20 mouse cellular contexts compared by ENCODE assay signal in the genomic region with DNA sequence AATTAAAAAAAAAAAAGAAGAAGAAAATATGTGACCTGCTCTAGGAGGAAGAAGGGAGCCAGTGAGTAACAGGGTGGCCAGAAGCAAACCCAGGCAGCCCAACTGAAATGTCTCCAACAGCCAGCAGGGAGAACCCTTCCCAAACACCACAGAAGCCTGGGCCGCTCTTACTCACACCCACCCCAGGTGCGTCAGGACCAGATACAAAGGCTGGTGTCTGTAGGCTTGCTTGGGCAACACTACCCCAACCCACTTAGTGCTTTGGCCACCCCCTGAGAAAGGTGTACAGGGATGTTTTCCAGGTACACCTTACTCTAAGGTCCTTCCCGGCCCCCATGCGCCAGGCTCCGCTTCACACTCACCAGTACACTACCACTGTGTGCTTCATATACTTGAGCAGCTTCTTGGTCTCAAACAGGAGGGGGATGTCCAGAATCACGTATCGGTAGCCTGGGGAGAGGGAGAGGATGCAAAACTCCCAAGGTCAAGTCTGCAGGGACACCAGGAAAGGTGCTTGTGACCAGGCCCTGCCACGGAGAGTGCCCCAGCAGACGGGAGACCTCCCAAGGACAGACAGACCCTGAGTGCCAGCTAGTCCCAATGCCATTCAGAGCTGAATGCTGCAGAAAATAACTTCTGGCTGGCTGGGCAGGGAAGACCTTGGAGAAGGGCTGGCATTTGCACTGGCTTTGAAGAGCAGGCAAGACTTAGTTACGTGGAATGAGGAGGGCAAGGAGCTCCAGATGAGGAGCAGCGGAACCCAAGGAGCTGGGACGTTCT. TPM values are rescaled to one million over a fixed set of nuclear protein-coding genes. Genes with fewer than 3 reads are reported as not detected.
DNase-seq lines count a peak whose midpoint lies in the region; ATAC-seq and TF ChIP-seq lines count a peak whose summit lies in the region.
"Had no signal": no experiment of that assay in that cellular context is flagged by ENCODE, and none has a peak within 500 bp of the region (broad histone marks: within the 10 kb centered on the region; RNA-seq: fewer than 3 reads in every experiment).

No protein-coding gene starts in this region.

- no peak for ATAC-seq in heart, embryonic 14.5 days (ENCODE audit: insufficient number of reproducible peaks, insufficient read depth, low FRiP score, low read depth)
- ATAC-seq in intestine, embryonic 15.5 days, result no peak
- ATAC-seq: forebrain, embryonic 14.5 days; inflammation-experienced regulatory T-cells, adult 6 months had no signal

- 90% methylated on average over 12 of the region's 12 CpGs for WGBS in heart, embryonic 14.5 days
- WGBS in intestine, embryonic 15.5 days, result 95% methylated on average over 12 of the region's 12 CpGs
- 97% methylated on average over 12 of the region's 12 CpGs for WGBS in thymus, adult 2 months

- no peak for TF ChIP-seq RAD21 in MEL (IDR thresholded peaks at IDR 0.05; ENCODE audit: low read depth, low read length)

- no peak overlapping the region for H3K27ac ChIP-seq in layer of hippocampus, adult 2 months
- peak overlapping the region; percentile 99 for H3K27ac ChIP-seq in MEL (ENCODE audit: control insufficient read depth, low read depth, low read length)
- H3K27ac ChIP-seq in heart, embryonic 14.5 days (replicated peaks in 1 of 2; ENCODE audit: control insufficient read depth in 1 of 2, insufficient read depth in 1 of 2, low read depth in 2 of 2, low read length in 2 of 2), result no peak overlapping the region
- no peak overlapping the region for H3K27ac ChIP-seq in intestine, embryonic 15.5 days
- H3K27ac ChIP-seq in thymus, adult 2 months (ENCODE audit: control insufficient read depth, insufficient read depth, low read length), result no peak overlapping the region
- H3K27ac ChIP-seq: embryonic facial prominence, embryonic 13.5 days had no signal

- TF ChIP-seq EP300 in MEL (IDR thresholded peaks at IDR 0.05; ENCODE audit: low read depth in 1 of 2, low read length in 2 of 2), result no peak

- no peak for TF ChIP-seq POLR2A in MEL (IDR thresholded peaks at IDR 0.05; ENCODE audit: control insufficient read depth in 1 of 2, insufficient read depth in 1 of 2, low read depth in 1 of 2, low read length in 2 of 2, poor library complexity in 1 of 2)
- TF ChIP-seq POLR2A in thymus, adult 2 months (IDR thresholded peaks at IDR 0.05; ENCODE audit: control insufficient read depth, extremely low read depth, insufficient read depth, low read length, poor library complexity), result no peak

- peak overlapping the region; percentile 70 for H3K9ac ChIP-seq in MEL (ENCODE audit: control insufficient read depth, low read depth, low read length, poor library complexity, severe bottlenecking)
- peak overlapping the region; percentile 61; the same call in 1 of the 2 replicates for H3K9ac ChIP-seq in heart, embryonic 14.5 days (ENCODE audit: low read length)
- H3K9ac ChIP-seq in intestine, embryonic 15.5 days, result no peak overlapping the region
- H3K9ac ChIP-seq: hindbrain, embryonic 13.5 days; lung, embryonic 14.5 days had no signal

- no peaks in the 10 kb centered on the region for H3K9me3 ChIP-seq in MEL (replicated peaks; ENCODE audit: insufficient read depth, low read length)
- H3K9me3 ChIP-seq in heart, embryonic 14.5 days (ENCODE audit: control insufficient read depth, low read length), result no peaks in the 10 kb centered on the region
- H3K9me3 ChIP-seq in intestine, embryonic 15.5 days, result no peaks in the 10 kb centered on the region
- H3K9me3 ChIP-seq: embryonic facial prominence, embryonic 13.5 days; hindbrain, embryonic 13.5 days had no signal

- H3K27me3 ChIP-seq in MEL (ENCODE audit: control insufficient read depth in 1 of 2, insufficient read depth in 2 of 2, low read length in 2 of 2), result no peaks in the 10 kb centered on the region
- peaks cover 5% of the 10 kb centered on the region for H3K27me3 ChIP-seq in heart, embryonic 14.5 days (ENCODE audit: control insufficient read depth, insufficient read depth, low read length)
- H3K27me3 ChIP-seq in intestine, embryonic 15.5 days (replicated peaks), result peaks cover 3% of the 10 kb centered on the region
- H3K27me3 ChIP-seq in thymus, adult 2 months (ENCODE audit: control insufficient read depth, insufficient read depth, low read length), result no peaks in the 10 kb centered on the region; the same call in 1 of the 2 replicates

- peaks cover 5 to 23% of the 10 kb centered on the region in 2 experiments; a peak in 3 of 4 replicates for H3K36me3 ChIP-seq in MEL (ENCODE audit: control insufficient read depth in 1 of 2, insufficient read depth in 2 of 2, low read length in 2 of 2)
- H3K36me3 ChIP-seq in heart, embryonic 14.5 days (ENCODE audit: control insufficient read depth, insufficient read depth, low read length), result peaks cover 49% of the 10 kb centered on the region
- peaks cover 25% of the 10 kb centered on the region for H3K36me3 ChIP-seq in intestine, embryonic 15.5 days
- H3K36me3 ChIP-seq in thymus, adult 2 months (ENCODE audit: control insufficient read depth, insufficient read depth, low read length), result peaks cover 8% of the 10 kb centered on the region; the same call in 1 of the 2 replicates

- H3K79me2 ChIP-seq in MEL (ENCODE audit: control insufficient read depth, insufficient read depth, low read length, poor library complexity), result peaks cover 2% of the 10 kb centered on the region

- H3K4me1 ChIP-seq in MEL (ENCODE audit: control insufficient read depth in 1 of 2, insufficient read depth in 2 of 2, low read length in 2 of 2), result peaks cover 17 to 26% of the 10 kb centered on the region in 2 experiments
- H3K4me1 ChIP-seq in heart, embryonic 14.5 days (ENCODE audit: control insufficient read depth in 2 of 2, insufficient read depth in 2 of 2, low read length in 2 of 2), result peaks cover 33 to 40% of the 10 kb centered on the region in 2 experiments
- peaks cover 12% of the 10 kb centered on the region; the same call in 1 of the 2 replicates for H3K4me1 ChIP-seq in intestine, embryonic 15.5 days (replicated peaks)
- H3K4me1 ChIP-seq in thymus, adult 2 months (replicated peaks; ENCODE audit: control insufficient read depth, insufficient read depth, low read length), result peaks cover 25% of the 10 kb centered on the region
- H3K4me1 ChIP-seq: embryonic facial prominence, embryonic 13.5 days had no signal

- H3K4me2 ChIP-seq in heart, embryonic 14.5 days (ENCODE audit: low read length), result no peak overlapping the region
- no peak overlapping the region for H3K4me2 ChIP-seq in intestine, embryonic 15.5 days (replicated peaks)
- H3K4me2 ChIP-seq: embryonic facial prominence, embryonic 13.5 days; hindbrain, embryonic 13.5 days; lung, embryonic 14.5 days had no signal

- TF ChIP-seq CTCF in layer of hippocampus, adult 2 months (conservative IDR thresholded peaks at IDR 0.05), result 0 out of 2 replicates have a peak, but pooled peaks have one; percentile 15
- TF ChIP-seq CTCF in MEL (IDR thresholded peaks at IDR 0.05 in 2 of 3, conservative IDR thresholded peaks at IDR 0.05 in 1 of 3; ENCODE audit: control insufficient read depth in 1 of 3, insufficient read depth in 1 of 3, low read depth in 2 of 3, low read length in 3 of 3, poor library complexity in 1 of 3, severe bottlenecking in 1 of 3), result no peak
- no peak for TF ChIP-seq CTCF in thymus, adult 2 months (IDR thresholded peaks at IDR 0.05; ENCODE audit: borderline replicate concordance, control insufficient read depth, extremely low read depth, insufficient read depth, low read length, poor library complexity)

- H3K4me3 ChIP-seq in layer of hippocampus, adult 2 months, result no peak overlapping the region
- no peak overlapping the region for H3K4me3 ChIP-seq in MEL (ENCODE audit: control insufficient read depth in 1 of 2, insufficient read depth in 1 of 2, low read depth in 2 of 2, low read length in 2 of 2)
- no peak overlapping the region for H3K4me3 ChIP-seq in heart, embryonic 14.5 days (ENCODE audit: control insufficient read depth in 1 of 2, insufficient read depth in 1 of 2, low read depth in 1 of 2, low read length in 2 of 2)
- H3K4me3 ChIP-seq in intestine, embryonic 15.5 days (replicated peaks), result no peak overlapping the region
- no peak overlapping the region for H3K4me3 ChIP-seq in thymus, adult 2 months (ENCODE audit: control insufficient read depth, insufficient read depth, low read length)
- H3K4me3 ChIP-seq: embryonic facial prominence, embryonic 13.5 days; hindbrain, embryonic 13.5 days had no signal

- peak in 1 of 2 experiments; percentile 8 for DNase-seq in layer of hippocampus, adult 2 months (ENCODE audit: low spot score in 2 of 2)
- no peak for DNase-seq in layer of hippocampus, postnatal 14 days (ENCODE audit: low spot score in 2 of 2)
- no peak for DNase-seq in MEL (ENCODE audit: low read depth, low spot score)
- peak; percentile 75 for DNase-seq in adrenal gland, adult 8-10 months
- no peak for DNase-seq in thymus, adult 2 months
- DNase-seq: cerebellum, adult 11-12 months; cerebellum, postnatal 14 days; kidney, adult 9 months; kidney, postnatal 36 days; lung, embryonic 14.5 days; lung, postnatal 4 days; right cerebral cortex, postnatal 25 days had no signal

RNA-seq across cellular contexts. Expression of a gene that starts 30.8 kb away (rescaled TPM):
- 100 to 1,000 TPM; 169 to 173 TPM for total RNA-seq in layer of hippocampus, adult 2 months (2021)
- total RNA-seq in layer of hippocampus, postnatal 14 days (2021), result 100 to 1,000 TPM; 112 to 113 TPM
- total RNA-seq in MEL (2012; rRNA removed), result 70.5 and 85.1 TPM in 2 replicates
- polyA plus RNA-seq in MEL (2012; ENCODE audit: insufficient read depth in 1 of 2, insufficient read length in 2 of 2, low read depth in 1 of 2, low replicate concordance in 2 of 2, missing spikeins in 1 of 2), result 100 to 1,000 TPM in 1 of 2 experiments, 10 to 100 TPM in 1; 29.8 to 147 TPM
- total RNA-seq in adrenal gland, adult 8-10 months (2022), result 100 to 1,000 TPM; 102 to 113 (median 109) TPM
- polyA plus RNA-seq in heart, embryonic 14.5 days (2014; fragmentation: Nextera tagmentation; extraction: Ambion mirVana), result 47.8 and 51.7 TPM in 2 replicates
- polyA plus RNA-seq in intestine, embryonic 15.5 days (2015; fragmentation: Nextera tagmentation; extraction: Ambion mirVana), result 60.0 and 66.6 TPM in 2 replicates
- polyA plus RNA-seq in thymus, adult 2 months (2012; rRNA removed), result 52.5 and 60.8 TPM in 2 replicates

RNA-seq across cellular contexts. Expression of a gene that starts 31.0 kb away (rescaled TPM):
- 10 to 100 TPM; 77.1 to 80.3 TPM for total RNA-seq in layer of hippocampus, adult 2 months (2021)
- 100 to 1,000 TPM; 113 to 128 TPM for total RNA-seq in layer of hippocampus, postnatal 14 days (2021)
- 15.6 and 16.2 TPM in 2 replicates for total RNA-seq in MEL (2012; rRNA removed)
- 100 to 1,000 TPM in 1 of 2 experiments, 10 to 100 TPM in 1; 82.3 to 112 TPM for polyA plus RNA-seq in MEL (2012; ENCODE audit: insufficient read depth in 1 of 2, insufficient read length in 2 of 2, low read depth in 1 of 2, low replicate concordance in 2 of 2, missing spikeins in 1 of 2)
- total RNA-seq in adrenal gland, adult 8-10 months (2022), result 10 to 100 TPM; 64.3 to 89.6 (median 75.5) TPM
- 93.8 and 99.4 TPM in 2 replicates for polyA plus RNA-seq in heart, embryonic 14.5 days (2014; fragmentation: Nextera tagmentation; extraction: Ambion mirVana)
- polyA plus RNA-seq in intestine, embryonic 15.5 days (2015; fragmentation: Nextera tagmentation; extraction: Ambion mirVana), result 101 and 105 TPM in 2 replicates
- 77.5 and 88.2 TPM in 2 replicates for polyA plus RNA-seq in thymus, adult 2 months (2012; rRNA removed)

RNA-seq across cellular contexts. Expression of a gene that starts 50.7 kb away (rescaled TPM):
- 10 to 100 TPM; 17.5 to 18.5 TPM for total RNA-seq in layer of hippocampus, adult 2 months (2021)
- 10 to 100 TPM; 36.0 to 37.8 TPM for total RNA-seq in layer of hippocampus, postnatal 14 days (2021)
- not detected in 2 replicates for total RNA-seq in MEL (2012; rRNA removed)
- polyA plus RNA-seq in MEL (2012; ENCODE audit: insufficient read depth in 1 of 2, insufficient read length in 2 of 2, low read depth in 1 of 2, low replicate concordance in 2 of 2, missing spikeins in 1 of 2), result not detected
- total RNA-seq in adrenal gland, adult 8-10 months (2022), result 10 to 100 TPM; 62.1 to 91.9 (median 72.9) TPM
- polyA plus RNA-seq in heart, embryonic 14.5 days (2014; fragmentation: Nextera tagmentation; extraction: Ambion mirVana), result 0.71 and 1.5 TPM in 2 replicates
- polyA plus RNA-seq in intestine, embryonic 15.5 days (2015; fragmentation: Nextera tagmentation; extraction: Ambion mirVana), result 4.2 and 4.4 TPM in 2 replicates
- 0.08 and 0.20 TPM in 2 replicates for polyA plus RNA-seq in thymus, adult 2 months (2012; rRNA removed)
- polyA plus RNA-seq: heart, postnatal 0 days; inflammation-experienced regulatory T-cells, adult 6 months; spleen, adult 2 months had no signal

Comparison
In these comparisons a context has a peak if more than half of its experiments do, and no peak if none do; other contexts are left out.
1. RNA of a gene that starts 50.7 kb away (total RNA-seq): 62.1 to 91.9 TPM in adrenal gland, adult 8-10 months, 36.0 to 37.8 TPM in layer of hippocampus, postnatal 14 days and 17.5 to 18.5 TPM in layer of hippocampus, adult 2 months; not detected in MEL; every median in the first group is over 10 times any median in the second.